In the genomic region with DNA sequence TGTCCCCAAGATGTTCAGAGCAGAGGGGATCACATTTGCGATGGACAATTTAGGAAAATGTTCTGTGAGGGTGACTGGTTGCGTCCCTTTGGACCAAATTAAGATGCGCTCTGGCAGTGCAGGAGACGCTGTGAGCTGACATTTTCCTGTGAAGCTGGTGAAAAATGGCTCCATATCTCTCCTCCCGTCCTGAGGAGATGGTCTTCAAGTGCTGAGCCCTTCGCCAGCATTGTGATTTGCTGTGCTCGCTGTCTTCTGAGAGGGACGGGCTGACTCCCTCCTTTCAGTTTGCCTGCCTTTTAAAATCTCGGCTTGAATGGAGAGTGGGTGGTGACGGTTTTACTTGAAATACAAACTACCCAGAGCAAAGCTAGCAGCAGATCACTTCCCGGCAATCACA, we compare ENCODE assay signal across 8 mouse cellular contexts.
DNase-seq lines count a peak whose midpoint lies in the region; ATAC-seq lines count a peak whose summit lies in the region.

No protein-coding gene starts in this region.

- no peaks in the 10 kb centered on the region for H3K9me3 ChIP-seq in hindbrain, embryonic 10.5 days
- no peaks in the 10 kb centered on the region for H3K9me3 ChIP-seq in limb, embryonic 10.5 days (replicated peaks)

- peak overlapping the region; percentile 58 for H3K4me3 ChIP-seq in hindbrain, embryonic 10.5 days
- H3K4me3 ChIP-seq in limb, embryonic 10.5 days, result peak overlapping the region; percentile 46

- peak overlapping the region; percentile 75; the same call in 1 of the 2 replicates for H3K27ac ChIP-seq in hindbrain, embryonic 10.5 days
- H3K27ac ChIP-seq in limb, embryonic 10.5 days, result no peak overlapping the region

- no peaks in the 10 kb centered on the region for H3K36me3 ChIP-seq in hindbrain, embryonic 10.5 days
- H3K36me3 ChIP-seq in limb, embryonic 10.5 days, result no peaks in the 10 kb centered on the region

- no peak for ATAC-seq in erythroid progenitor cell, adult 5-6 weeks (replicated peaks; ENCODE audit: low FRiP score, poor library complexity, severe bottlenecking)

- WGBS in hindbrain, embryonic 10.5 days, result 3% methylated on average over 11 of the region's 11 CpGs
- 5% methylated on average over 11 of the region's 11 CpGs for WGBS in limb, embryonic 10.5 days

- peak; percentile 35 to 57 for DNase-seq in cerebellum, postnatal 14 days
- no peak for DNase-seq in cerebellum, adult 9-11 months
- peak; percentile 10 to 23 for DNase-seq in cerebellum, postnatal 36 days
- DNase-seq in hindbrain, embryonic 10.5 days (ENCODE audit: low spot score), result peak; percentile 33
- peak; percentile 33 for DNase-seq in limb, embryonic 10.5 days (ENCODE audit: low spot score)
- DNase-seq in right cerebral cortex, postnatal 36 days (ENCODE audit: low spot score in 2 of 2), result peak; percentile 51 to 64
- DNase-seq in spleen, postnatal 36 days (ENCODE audit: low spot score in 2 of 2), result no peak

- H3K27me3 ChIP-seq in hindbrain, embryonic 10.5 days (ENCODE audit: insufficient read depth, poor library complexity, severe bottlenecking), result peaks cover 14% of the 10 kb centered on the region
- H3K27me3 ChIP-seq in limb, embryonic 10.5 days (ENCODE audit: low read depth, poor library complexity, severe bottlenecking), result peaks cover 41% of the 10 kb centered on the region

- peaks cover 26% of the 10 kb centered on the region for H3K4me1 ChIP-seq in hindbrain, embryonic 10.5 days (replicated peaks)
- peaks cover 20% of the 10 kb centered on the region for H3K4me1 ChIP-seq in limb, embryonic 10.5 days

Comparison
In these comparisons a context has a peak if more than half of its experiments do, and no peak if none do; other contexts are left out.
1. DNase-seq: peak in cerebellum, postnatal 14 days (2 of 2), cerebellum, postnatal 36 days (2 of 2), hindbrain, embryonic 10.5 days (single experiment), limb, embryonic 10.5 days (single experiment) and right cerebral cortex, postnatal 36 days (2 of 2); none in cerebellum, adult 9-11 months (single experiment) and spleen, postnatal 36 days (0 of 2).